In the genomic region with DNA sequence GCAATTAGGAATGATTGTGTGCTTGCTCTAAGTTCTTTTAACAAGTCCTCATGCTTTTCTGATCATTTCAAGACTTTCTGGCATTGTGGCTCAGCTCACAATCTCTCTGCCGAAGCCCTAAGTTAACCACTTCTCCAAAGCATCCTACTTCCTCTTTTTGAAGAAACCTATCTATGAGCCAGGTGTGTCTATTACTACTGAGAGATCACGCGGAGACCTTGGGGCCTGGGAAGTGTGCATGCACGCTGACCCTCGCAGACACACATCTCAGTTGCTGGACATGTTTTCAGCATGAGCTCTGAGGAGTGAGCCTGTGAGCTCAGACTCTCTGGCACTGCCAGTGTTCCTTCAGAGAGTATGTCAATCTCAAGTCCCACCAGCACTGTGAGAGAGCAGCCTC, we compare ENCODE assay signal across 33 mouse cellular contexts.
A peak's percentile ranks its signal among the peaks of the same experiment; 100 is the strongest.
DNase-seq lines count a peak whose midpoint lies in the region; ATAC-seq lines count a peak whose summit lies in the region.
"Had no signal": no experiment of that assay in that cellular context is flagged by ENCODE, and none has a peak within 500 bp of the region (broad histone marks: within the 10 kb centered on the region; RNA-seq: fewer than 3 reads in every experiment).

No protein-coding gene starts in this region.

- H3K4me2 ChIP-seq in liver, embryonic 12.5 days: no peak overlapping the region
- H3K4me2 ChIP-seq: heart, embryonic 11.5 days; hindbrain, embryonic 15.5 days; liver, embryonic 15.5 days; lung, embryonic 14.5 days; midbrain, embryonic 11.5 days; neural tube, embryonic 13.5 days had no signal

- no peaks in the 10 kb centered on the region for H3K9me3 ChIP-seq in liver, embryonic 12.5 days (replicated peaks)
- H3K9me3 ChIP-seq: forebrain, embryonic 10.5 days; hindbrain, embryonic 15.5 days; liver, embryonic 15.5 days; neural tube, embryonic 13.5 days had no signal

- ATAC-seq in megakaryocyte, adult 5-6 weeks (ENCODE audit: poor library complexity, severe bottlenecking): peak; percentile 83
- ATAC-seq in erythroid progenitor cell, adult 5-6 weeks (replicated peaks; ENCODE audit: low FRiP score, poor library complexity, severe bottlenecking): no peak
- no peak for ATAC-seq in liver, embryonic 12.5 days
- ATAC-seq: activated CD4-positive, CD25-positive, alpha-beta regulatory T cell, adult 4 months; forebrain, embryonic 16.5 days; inflammation-experienced regulatory T-cells, adult 6 months; midbrain, embryonic 16.5 days had no signal

- no peak overlapping the region for H3K9ac ChIP-seq in liver, embryonic 12.5 days
- H3K9ac ChIP-seq: hindbrain, embryonic 15.5 days; liver, embryonic 15.5 days; lung, embryonic 14.5 days; neural tube, embryonic 13.5 days had no signal

- WGBS in liver, embryonic 12.5 days (ENCODE audit: insufficient replicate concordance): 30% methylated on average over 5 of the region's 5 CpGs

- peak; percentile 17 for DNase-seq in thymus, postnatal 0 days (ENCODE audit: low spot score)
- no peak for DNase-seq in thymus, postnatal 14 days
- peak; percentile 68 for DNase-seq in MEL-GATA-1-ER (ENCODE audit: extremely low read depth, low read depth)
- no peak for DNase-seq in frontal cortex, postnatal 14 days (ENCODE audit: low spot score in 2 of 2)
- no peak for DNase-seq in ovary, postnatal 14 days (ENCODE audit: low spot score)
- DNase-seq: adrenal gland, adult 2 months; cerebellum, adult 8-10 months; cerebellum, postnatal 25 days; gastrocnemius, postnatal 14 days; heart, adult 18-20 months; heart, postnatal 4 days; kidney, adult 11 months; kidney, postnatal 25 days; liver; lung, embryonic 14.5 days; lung, postnatal 14 days; retina, postnatal 1 day; right cerebral cortex, postnatal 14 days; thymus, adult 2 months had no signal

- no peak overlapping the region for H3K27ac ChIP-seq in liver, embryonic 12.5 days
- H3K27ac ChIP-seq: forebrain, embryonic 10.5 days; hindbrain, embryonic 15.5 days; liver, embryonic 15.5 days; neural tube, embryonic 13.5 days had no signal

- H3K4me1 ChIP-seq in liver, embryonic 12.5 days: no peaks in the 10 kb centered on the region
- H3K4me1 ChIP-seq: liver, embryonic 15.5 days had no signal

- H3K27me3 ChIP-seq in liver, embryonic 12.5 days (replicated peaks): no peaks in the 10 kb centered on the region
- H3K27me3 ChIP-seq: hindbrain, embryonic 15.5 days; liver, embryonic 15.5 days; neural tube, embryonic 13.5 days had no signal

- H3K4me3 ChIP-seq in liver, embryonic 12.5 days: no peak overlapping the region
- H3K4me3 ChIP-seq: forebrain, embryonic 10.5 days; hindbrain, embryonic 15.5 days; liver, embryonic 15.5 days; myocyte; neural tube, embryonic 13.5 days had no signal

- no peaks in the 10 kb centered on the region for H3K36me3 ChIP-seq in liver, embryonic 12.5 days
- H3K36me3 ChIP-seq: forebrain, embryonic 10.5 days; hindbrain, embryonic 15.5 days; liver, embryonic 15.5 days; neural tube, embryonic 13.5 days had no signal

Comparison
In these comparisons a context has a peak if more than half of its experiments do, and no peak if none do; other contexts are left out.
1. DNase-seq: peak in thymus, postnatal 0 days (single experiment) and MEL-GATA-1-ER (single experiment); none in thymus, postnatal 14 days (single experiment), frontal cortex, postnatal 14 days (0 of 2) and ovary, postnatal 14 days (single experiment).